Mouse (Mus musculus): ENCODE data around the gene Cbx2. TPM values are rescaled to one million over a fixed set of nuclear protein-coding genes. Genes with fewer than 3 reads are reported as not detected.

The Cbx2 gene
- polyA plus RNA-seq, 1 experiment from 2014 or later: 44.4 TPM

GRCm38 (mm10) chr11:119037780-119038401 lies 15.1 kb downstream of the Cbx2 start:
- Histone ChIP-seq H3K27ac (ENCODE audit: low read depth, low read length) (no peak overlapping the region), H3K4me1 (replicated peaks; ENCODE audit: control insufficient read depth, insufficient read depth, low read length) (peaks cover 32% of the 10 kb centered on the region), H3K4me3 (ENCODE audit: low read depth, low read length) (peak overlapping the region; percentile 36), H3K36me3 (ENCODE audit: control insufficient read depth, insufficient read depth, low read length) (no peaks in the 10 kb centered on the region), H3K9me3 (ENCODE audit: control insufficient read depth, low read length) (no peaks in the 10 kb centered on the region), H3K27me3 (ENCODE audit: control insufficient read depth, insufficient read depth, low read length) (peaks cover 60% of the 10 kb centered on the region), H3K9ac (ENCODE audit: low read depth, low read length) (peak overlapping the region; percentile 47; the same call in 1 of the 2 replicates), H3K4me2 (replicated peaks; ENCODE audit: low read depth, low read length) (peak overlapping the region; percentile 75)
- under 1% methylated on average over 18 of the region's 18 CpGs for WGBS
- peak; percentile 32 for DNase-seq (ENCODE audit: low spot score)
- no peak for ATAC-seq (ENCODE audit: low FRiP score)

GRCm38 (mm10) chr11:119038744-119039484 lies 16.2 kb downstream of the Cbx2 start:
- no peak overlapping the region for H3K9ac ChIP-seq (ENCODE audit: low read depth, low read length)
- H3K36me3 ChIP-seq (ENCODE audit: control insufficient read depth, insufficient read depth, low read length): no peaks in the 10 kb centered on the region
- H3K4me3 ChIP-seq (ENCODE audit: low read depth, low read length): no peak overlapping the region
- ATAC-seq (ENCODE audit: low FRiP score) (no peak), DNase-seq (ENCODE audit: low spot score) (peak; percentile 8)
- peaks cover 70% of the 10 kb centered on the region for H3K27me3 ChIP-seq (ENCODE audit: control insufficient read depth, insufficient read depth, low read length)
- H3K4me2 ChIP-seq (replicated peaks; ENCODE audit: low read depth, low read length): no peak overlapping the region
- 19% methylated on average over 22 of the region's 22 CpGs for WGBS
- no peak overlapping the region for H3K27ac ChIP-seq (ENCODE audit: low read depth, low read length)
- H3K4me1 ChIP-seq (replicated peaks; ENCODE audit: control insufficient read depth, insufficient read depth, low read length): peaks cover 32% of the 10 kb centered on the region
- no peaks in the 10 kb centered on the region for H3K9me3 ChIP-seq (ENCODE audit: control insufficient read depth, low read length)

- H3K4me2 ChIP-seq (replicated peaks; ENCODE audit: low read depth, low read length): peak overlapping the region; percentile 97
- no peaks in the 10 kb centered on the region for H3K9me3 ChIP-seq (ENCODE audit: control insufficient read depth, low read length)
- H3K9ac ChIP-seq (ENCODE audit: low read depth, low read length): peak overlapping the region; percentile 84
- peaks cover 74% of the 10 kb centered on the region for H3K27me3 ChIP-seq (ENCODE audit: control insufficient read depth, insufficient read depth, low read length)
- no peak for ATAC-seq (ENCODE audit: low FRiP score)
- 4% methylated on average over 21 of the region's 21 CpGs for WGBS
- peaks cover 26% of the 10 kb centered on the region for H3K4me1 ChIP-seq (replicated peaks; ENCODE audit: control insufficient read depth, insufficient read depth, low read length)
- H3K36me3 ChIP-seq (ENCODE audit: control insufficient read depth, insufficient read depth, low read length): no peaks in the 10 kb centered on the region
- peak overlapping the region; percentile 73 for H3K4me3 ChIP-seq (ENCODE audit: low read depth, low read length)
- peak overlapping the region; percentile 84 for H3K27ac ChIP-seq (ENCODE audit: low read depth, low read length)
- peak; percentile 30 for DNase-seq (ENCODE audit: low spot score)
These were observed 17.2 kb downstream of the Cbx2 start for GRCm38 (mm10) chr11:119039732-119040512.

GRCm38 (mm10) chr11:119040600-119041324 lies 18.0 kb downstream of the Cbx2 start, which contains the start of gene Cbx8:
Gene Cbx8 (minus strand): TSS chr11:119040969.
- H3K9ac ChIP-seq (ENCODE audit: low read depth, low read length): peak within 1 kb of the TSS; percentile 84
- no peaks in the 10 kb centered on the region for H3K9me3 ChIP-seq (ENCODE audit: control insufficient read depth, low read length)
- ATAC-seq (ENCODE audit: low FRiP score) (peak; percentile 94), DNase-seq (ENCODE audit: low spot score) (peak; percentile 100)
- peak within 1 kb of the TSS; percentile 97 for H3K4me2 ChIP-seq (replicated peaks; ENCODE audit: low read depth, low read length)
- H3K4me1 ChIP-seq (replicated peaks; ENCODE audit: control insufficient read depth, insufficient read depth, low read length): peaks cover 24% of the 10 kb centered on the region
- peak within 1 kb of the TSS; percentile 73 for H3K4me3 ChIP-seq (ENCODE audit: low read depth, low read length)
- peak within 1 kb of the TSS; percentile 86 for H3K27ac ChIP-seq (ENCODE audit: low read depth, low read length)
- WGBS: under 1% methylated on average over 53 of the region's 63 CpGs
- H3K36me3 ChIP-seq (ENCODE audit: control insufficient read depth, insufficient read depth, low read length): no peaks in the 10 kb centered on the region
- H3K27me3 ChIP-seq (ENCODE audit: control insufficient read depth, insufficient read depth, low read length): peaks cover 74% of the 10 kb centered on the region

- Histone ChIP-seq H3K27me3 (ENCODE audit: control insufficient read depth, insufficient read depth, low read length) (peaks cover 75% of the 10 kb centered on the region), H3K4me1 (replicated peaks; ENCODE audit: control insufficient read depth, insufficient read depth, low read length) (peaks cover 25% of the 10 kb centered on the region), H3K9me3 (ENCODE audit: control insufficient read depth, low read length) (no peaks in the 10 kb centered on the region), H3K4me2 (replicated peaks; ENCODE audit: low read depth, low read length) (peak overlapping the region; percentile 97), H3K4me3 (ENCODE audit: low read depth, low read length) (peak overlapping the region; percentile 73), H3K36me3 (ENCODE audit: control insufficient read depth, insufficient read depth, low read length) (no peaks in the 10 kb centered on the region), H3K9ac (ENCODE audit: low read depth, low read length) (peak overlapping the region; percentile 69), H3K27ac (ENCODE audit: low read depth, low read length) (peak overlapping the region; percentile 86)
- WGBS: under 1% methylated on average over 28 of the region's 31 CpGs
- DNase-seq (ENCODE audit: low spot score) (peak; percentile 82), ATAC-seq (ENCODE audit: low FRiP score) (peak; percentile 72)
These were observed 18.6 kb downstream of the Cbx2 start for GRCm38 (mm10) chr11:119041325-119041716.

- no peak for DNase-seq (ENCODE audit: low spot score)
- Histone ChIP-seq H3K4me3 (ENCODE audit: low read depth, low read length) (peak overlapping the region; percentile 73), H3K4me2 (replicated peaks; ENCODE audit: low read depth, low read length) (peak overlapping the region; percentile 97), H3K9me3 (ENCODE audit: control insufficient read depth, low read length) (no peaks in the 10 kb centered on the region), H3K27me3 (ENCODE audit: control insufficient read depth, insufficient read depth, low read length) (peaks cover 77% of the 10 kb centered on the region), H3K4me1 (replicated peaks; ENCODE audit: control insufficient read depth, insufficient read depth, low read length) (peaks cover 30% of the 10 kb centered on the region), H3K27ac (ENCODE audit: low read depth, low read length) (no peak overlapping the region), H3K36me3 (ENCODE audit: control insufficient read depth, insufficient read depth, low read length) (no peaks in the 10 kb centered on the region), H3K9ac (ENCODE audit: low read depth, low read length) (peak overlapping the region; percentile 69)
- peak; percentile 1; the same call in 1 of the 2 replicates for ATAC-seq (ENCODE audit: low FRiP score)
- under 1% methylated on average over 30 of the region's 31 CpGs for WGBS
These were observed 19.1 kb downstream of the Cbx2 start for GRCm38 (mm10) chr11:119041750-119042465.

GRCm38 (mm10) chr11:119042466-119043272 lies 19.9 kb downstream of the Cbx2 start:
- H3K4me1 ChIP-seq (replicated peaks; ENCODE audit: control insufficient read depth, insufficient read depth, low read length): peaks cover 23% of the 10 kb centered on the region
- no peak overlapping the region for H3K9ac ChIP-seq (ENCODE audit: low read depth, low read length)
- WGBS: 1% methylated on average over 51 of the region's 52 CpGs
- DNase-seq (ENCODE audit: low spot score) (peak; percentile 57), ATAC-seq (ENCODE audit: low FRiP score) (no peak)
- no peak overlapping the region for H3K4me2 ChIP-seq (replicated peaks; ENCODE audit: low read depth, low read length)
- no peaks in the 10 kb centered on the region for H3K36me3 ChIP-seq (ENCODE audit: control insufficient read depth, insufficient read depth, low read length)
- H3K4me3 ChIP-seq (ENCODE audit: low read depth, low read length): no peak overlapping the region; the same call in 1 of the 2 replicates
- H3K27ac ChIP-seq (ENCODE audit: low read depth, low read length): no peak overlapping the region
- no peaks in the 10 kb centered on the region for H3K9me3 ChIP-seq (ENCODE audit: control insufficient read depth, low read length)
- H3K27me3 ChIP-seq (ENCODE audit: control insufficient read depth, insufficient read depth, low read length): peaks cover 77% of the 10 kb centered on the region
